Mouse (Mus musculus): ENCODE results near the gene 1700012A03Rik. TPM values are rescaled to one million over a fixed set of nuclear protein-coding genes. Genes with fewer than 3 reads are reported as not detected.

The 1700012A03Rik gene
- polyA plus RNA-seq, 1 experiment from 2014 or later, result not detected

GRCm38 (mm10) chr6:32105547-32106275 is 55.7 kb downstream of the 1700012A03Rik start:
- no peaks in the 10 kb centered on the region for H3K4me1 ChIP-seq (replicated peaks)
- H3K4me2 ChIP-seq, result no peak overlapping the region
- H3K27me3 ChIP-seq (replicated peaks), result no peaks in the 10 kb centered on the region
- H3K9ac ChIP-seq, result no peak overlapping the region
- no peak overlapping the region for H3K27ac ChIP-seq (ENCODE audit: poor library complexity, severe bottlenecking)
- no peak overlapping the region for H3K4me3 ChIP-seq
- no peaks in the 10 kb centered on the region for H3K9me3 ChIP-seq (replicated peaks)
- no peak for ATAC-seq (ENCODE audit: insufficient number of reproducible peaks, low FRiP score)
- 35% methylated on average over 9 of the region's 9 CpGs for WGBS
- no peaks in the 10 kb centered on the region for H3K36me3 ChIP-seq

Data from heart, embryonic 12.5 days (tissue).